Mouse (Mus musculus) hindbrain, embryonic 12.5 days (tissue): ENCODE results near the gene Rc3h2. TPM values are rescaled to one million over a fixed set of nuclear protein-coding genes. Genes with fewer than 3 reads are reported as not detected.

ENCODE experiments used
- polyA plus RNA-seq: library from polyadenylated mRNA; unstranded; fragments of >200 nt; fragmentation: Nextera tagmentation; extraction: Ambion mirVana; gene quantifications from 2 replicates; pipeline ENCODE4 v1.2.1, GENCODE M21; 2016

The Rc3h2 gene
- polyA plus RNA-seq, 1 experiment from 2014 or later: 35.0 TPM

Other genes starting within 250 kb of the Rc3h2 start
- not detected in 2 replicates for gene Olfr365, start 234.7 kb downstream of the Rc3h2 start, polyA plus RNA-seq
- gene Olfr366, start 211.3 kb downstream of the Rc3h2 start, polyA plus RNA-seq: not detected in 2 replicates
- gene Olfr368, start 96.4 kb downstream of the Rc3h2 start, polyA plus RNA-seq: not detected in 2 replicates
- gene Pdcl, start 63.6 kb downstream of the Rc3h2 start, polyA plus RNA-seq: 73.3 and 81.1 TPM in 2 replicates
- 12.1 and 12.2 TPM in 2 replicates for gene Zbtb26, start 20.2 kb upstream of the Rc3h2 start, polyA plus RNA-seq
- 11.0 and 11.8 TPM in 2 replicates for gene Zbtb6, start 20.3 kb upstream of the Rc3h2 start, polyA plus RNA-seq
- 66.8 and 70.0 TPM in 2 replicates for gene Rabgap1, start 20.4 kb upstream of the Rc3h2 start, polyA plus RNA-seq
- 5.7 and 6.1 TPM in 2 replicates for gene Gpr21, start 93.4 kb upstream of the Rc3h2 start, polyA plus RNA-seq